Mouse (Mus musculus): Measurements from ENCODE around the gene Pde4b.

DNA sequence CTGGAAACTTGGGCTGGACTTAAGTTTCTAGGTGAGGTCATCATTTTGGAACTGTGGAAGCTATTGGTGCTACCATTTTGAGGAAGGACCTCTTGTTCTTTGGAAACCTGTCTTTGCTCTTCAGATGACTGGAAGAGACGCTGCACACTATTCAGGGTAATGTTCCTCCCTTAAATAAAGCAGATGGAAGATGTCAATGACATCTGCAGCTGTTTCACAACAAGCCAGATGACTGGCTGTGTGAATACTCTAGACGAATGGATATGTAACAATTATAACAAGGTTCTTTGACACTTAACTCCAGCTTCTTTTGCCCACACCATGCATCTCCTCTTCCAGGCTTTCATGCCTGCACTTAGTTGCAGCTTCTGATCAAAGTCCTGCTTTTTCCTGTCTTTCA lies 320.8 kb downstream of the Pde4b start:
- TF ChIP-seq CTCF (IDR thresholded peaks at IDR 0.05; ENCODE audit: extremely low read depth, insufficient read depth, insufficient read length, insufficient replicate concordance) (no peak), POLR2A (IDR thresholded peaks at IDR 0.05; ENCODE audit: low read depth, low read length) (no peak)

Data from spleen, adult 2 months (tissue).